Mouse (Mus musculus): ENCODE results near the gene Sec63.

Sec63 gene

GRCm38 (mm10) chr10:42862102-42862740 lies 100.9 kb downstream of the Sec63 start:
- CTCF ChIA-PET: interaction anchor here (0.7 kb wide), 2 partner anchors 48 to 89 kb away, joined by 3 read pairs; no protein-coding TSS in a partner anchor

- CTCF ChIA-PET: interaction anchor here (0.7 kb wide), 1 partner anchor 49 kb away, joined by 3 read pairs; no protein-coding TSS in a partner anchor
Measured at GRCm38 (mm10) chr10:42862806-42863205, 101.5 kb downstream of the Sec63 start.

GRCm38 (mm10) chr10:42863621-42864391 lies 102.5 kb downstream of the Sec63 start:
- CTCF ChIA-PET: interaction anchor here (0.6 to 1.2 kb wide), 3 partner anchors 13 to 1527 kb away, joined by 3 read pairs; no protein-coding TSS in a partner anchor

GRCm38 (mm10) chr10:42864696-42865095 lies 103.4 kb downstream of the Sec63 start:
- CTCF ChIA-PET: no interaction called here

GRCm38 (mm10) chr10:42868416-42868815 lies 107.1 kb downstream of the Sec63 start:
- CTCF ChIA-PET: no interaction called here

- CTCF ChIA-PET: no interaction called here
Measured at GRCm38 (mm10) chr10:42869467-42869866, 108.2 kb downstream of the Sec63 start.

GRCm38 (mm10) chr10:42872269-42873010 lies 111.1 kb downstream of the Sec63 start:
- CTCF ChIA-PET: interaction anchor here (0.6 kb wide), 1 partner anchor 80 kb away, joined by 10 read pairs; no protein-coding TSS in a partner anchor

GRCm38 (mm10) chr10:42873077-42873595 lies 111.8 kb downstream of the Sec63 start:
- CTCF ChIA-PET: interaction anchor here (0.5 kb wide), 1 partner anchor 398 kb away, joined by 3 read pairs; no protein-coding TSS in a partner anchor

GRCm38 (mm10) chr10:42876172-42876571 lies 114.9 kb downstream of the Sec63 start:
- CTCF ChIA-PET: interaction anchor here (0.6 to 1.3 kb wide), 4 partner anchors 9 to 38 kb away, joined by 3 to 11 read pairs (median 4); no protein-coding TSS in a partner anchor

- CTCF ChIA-PET: interaction anchor here (0.9 kb wide), 1 partner anchor 9 kb away, joined by 4 read pairs; no protein-coding TSS in a partner anchor
Measured at GRCm38 (mm10) chr10:42879269-42879681, 118.0 kb downstream of the Sec63 start.

GRCm38 (mm10) chr10:42879682-42880081 lies 118.4 kb downstream of the Sec63 start:
- CTCF ChIA-PET: no interaction called here
